Mouse (Mus musculus) right cerebral cortex, postnatal 36 days (tissue): Measurements from ENCODE around the gene Cel.
A peak's percentile ranks its signal among the peaks of the same experiment; 100 is the strongest.

Source experiments
- DNase-seq, 2 experiments: peaks; one replicate each; pipeline ENCODE4 v3.0.0; 2022; ENCODE audit warnings: low spot score in 2 of 2, mixed read lengths in 1 of 2

The Cel gene

GRCm38 (mm10) chr2:28537995-28538816 is 25.0 kb downstream of the Cel start:
- no peak for DNase-seq

- DNase-seq: no peak
These were observed 25.6 kb downstream of the Cel start for GRCm38 (mm10) chr2:28537634-28537920.

- no peak for DNase-seq
These were observed 26.2 kb downstream of the Cel start for GRCm38 (mm10) chr2:28536766-28537633.

GRCm38 (mm10) chr2:28536166-28536565 is 27.0 kb downstream of the Cel start:
- no peak for DNase-seq

GRCm38 (mm10) chr2:28535650-28536049 is 27.6 kb downstream of the Cel start:
- DNase-seq: peak in 1 of 2 experiments; percentile 69

GRCm38 (mm10) chr2:28535263-28535540 is 28.0 kb downstream of the Cel start:
- no peak for DNase-seq

GRCm38 (mm10) chr2:28534436-28535262 is 28.6 kb downstream of the Cel start:
- DNase-seq: no peak

GRCm38 (mm10) chr2:28533901-28534435 is 29.2 kb downstream of the Cel start:
- no peak for DNase-seq

GRCm38 (mm10) chr2:28532938-28533771 is 30.0 kb downstream of the Cel start:
- DNase-seq: peak; percentile 84 to 87

GRCm38 (mm10) chr2:28530311-28530710 is 32.9 kb downstream of the Cel start:
- no peak for DNase-seq

- DNase-seq: no peak
These were observed 33.3 kb downstream of the Cel start for GRCm38 (mm10) chr2:28529856-28530255.

- no peak for DNase-seq
These were observed 34.9 kb downstream of the Cel start for GRCm38 (mm10) chr2:28528354-28528730.

GRCm38 (mm10) chr2:28527436-28528353 is 35.5 kb downstream of the Cel start:
- no peak for DNase-seq

- no peak for DNase-seq
These were observed 37.0 kb downstream of the Cel start for GRCm38 (mm10) chr2:28525943-28526876.

- peak in 1 of 2 experiments; percentile 7 for DNase-seq
These were observed 37.8 kb downstream of the Cel start for GRCm38 (mm10) chr2:28525219-28525942.

- peak in 1 of 2 experiments; percentile 0 for DNase-seq
These were observed 38.8 kb downstream of the Cel start for GRCm38 (mm10) chr2:28524406-28524805.

- peak; percentile 85 to 87 for DNase-seq
These were observed 39.5 kb downstream of the Cel start for GRCm38 (mm10) chr2:28523643-28524117.

GRCm38 (mm10) chr2:28522166-28522565 is 41.0 kb downstream of the Cel start:
- DNase-seq: no peak
